In the genomic region with DNA sequence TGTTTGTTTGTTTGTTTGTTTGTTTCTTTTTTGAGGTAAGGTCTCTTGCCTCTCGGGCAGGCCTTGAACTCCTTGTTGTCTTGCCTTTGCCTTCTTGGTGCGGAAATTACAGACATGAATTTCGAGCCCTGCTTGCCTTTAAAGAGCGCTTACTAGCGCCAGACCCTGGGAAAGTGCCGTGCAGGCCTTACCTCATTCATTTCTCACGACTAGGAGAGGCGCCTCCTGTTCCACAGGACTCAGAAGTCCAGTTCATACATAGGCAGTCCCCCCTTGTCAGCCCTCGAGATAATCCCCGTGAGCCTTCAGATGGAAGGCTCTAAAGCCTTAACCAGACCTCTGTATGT, we compare ENCODE assay signal across 8 mouse cellular contexts. TPM values are rescaled to one million over a fixed set of nuclear protein-coding genes. Genes with fewer than 3 reads are reported as not detected.
A peak's percentile ranks its signal among the peaks of the same experiment; 100 is the strongest.
DNase-seq lines count a peak whose midpoint lies in the region; ATAC-seq and TF ChIP-seq lines count a peak whose summit lies in the region.

No protein-coding gene starts in this region.

- H3K4me3 ChIP-seq in heart, adult 2 months, result peak overlapping the region; percentile 89
- peak overlapping the region; percentile 98 for H3K4me3 ChIP-seq in intestine, embryonic 16.5 days (ENCODE audit: low read length)
- H3K4me3 ChIP-seq in midbrain, embryonic 16.5 days (ENCODE audit: low read depth, low read length), result peak overlapping the region; percentile 90

- ATAC-seq in intestine, embryonic 16.5 days, result no peak
- ATAC-seq in midbrain, embryonic 16.5 days, result no peak

- peaks cover 2% of the 10 kb centered on the region; the same call in 1 of the 2 replicates for H3K4me1 ChIP-seq in heart, adult 2 months (ENCODE audit: control insufficient read depth, insufficient read depth, low read length)
- H3K4me1 ChIP-seq in intestine, embryonic 16.5 days (ENCODE audit: control insufficient read depth, insufficient read depth, low read length), result peaks cover 18% of the 10 kb centered on the region
- peaks cover 17% of the 10 kb centered on the region for H3K4me1 ChIP-seq in midbrain, embryonic 16.5 days (ENCODE audit: control insufficient read depth, insufficient read depth, low read length)

- no peak for TF ChIP-seq EP300 in heart, adult 2 months (IDR thresholded peaks at IDR 0.05; ENCODE audit: insufficient read depth, low read depth, low read length)

- intact Hi-C loops in heart, adult 2 months (cut with DNase I), result loop anchor here (5.0 kb wide), 2 partner anchors 115 to 155 kb away; a partner anchor contains a TSS
- intact Hi-C loops in heart, postnatal 25 days (cut with DNase I), result no loop called here

- no peak for TF ChIP-seq CTCF in heart, adult 2 months (IDR thresholded peaks at IDR 0.05)

- no peak overlapping the region; the same call in 1 of the 2 replicates for H3K9ac ChIP-seq in heart, adult 2 months (ENCODE audit: low read depth, low read length)
- peak overlapping the region; percentile 92 for H3K9ac ChIP-seq in intestine, embryonic 16.5 days (ENCODE audit: low read depth, low read length)
- H3K9ac ChIP-seq in midbrain, embryonic 16.5 days (ENCODE audit: low read depth, low read length), result peak overlapping the region; percentile 89

- no peak for DNase-seq in heart, adult 2 months
- no peak for DNase-seq in heart, postnatal 25 days (ENCODE audit: low spot score)
- peak; percentile 52 for DNase-seq in CD4-positive helper T cell, adult 2 months (ENCODE audit: low read depth, low spot score)
- DNase-seq in embryo, embryonic 10.5 days (ENCODE audit: low spot score), result peak; percentile 68
- DNase-seq in layer of hippocampus, postnatal 25 days (ENCODE audit: extremely low spot score in 1 of 2, low spot score in 1 of 2), result no peak
- no peak for DNase-seq in ovary, postnatal 36 days (ENCODE audit: low spot score)

- H3K9me3 ChIP-seq in intestine, embryonic 16.5 days (ENCODE audit: control insufficient read depth, low read length), result no peaks in the 10 kb centered on the region
- no peaks in the 10 kb centered on the region for H3K9me3 ChIP-seq in midbrain, embryonic 16.5 days (replicated peaks; ENCODE audit: control insufficient read depth, low read length, poor library complexity, severe bottlenecking)

- H3K36me3 ChIP-seq in heart, adult 2 months (ENCODE audit: control insufficient read depth, insufficient read depth, low read length), result no peaks in the 10 kb centered on the region
- no peaks in the 10 kb centered on the region for H3K36me3 ChIP-seq in intestine, embryonic 16.5 days (ENCODE audit: control insufficient read depth, insufficient read depth, low read length)
- 0 out of 2 replicates have a peak, but pooled peaks cover 2% of the 10 kb centered on the region for H3K36me3 ChIP-seq in midbrain, embryonic 16.5 days (ENCODE audit: control insufficient read depth, insufficient read depth, low read length)

- no peaks in the 10 kb centered on the region for H3K27me3 ChIP-seq in heart, adult 2 months (ENCODE audit: control insufficient read depth, insufficient read depth, low read length)
- no peaks in the 10 kb centered on the region for H3K27me3 ChIP-seq in intestine, embryonic 16.5 days (replicated peaks; ENCODE audit: control insufficient read depth, insufficient read depth, low read length)
- H3K27me3 ChIP-seq in midbrain, embryonic 16.5 days (ENCODE audit: control insufficient read depth, insufficient read depth, low read depth, low read length), result no peaks in the 10 kb centered on the region

- under 1% methylated on average over 10 of the region's 10 CpGs for WGBS in heart, adult 2 months
- WGBS in intestine, embryonic 16.5 days, result 0% methylated on average over 10 of the region's 10 CpGs
- WGBS in midbrain, embryonic 16.5 days, result under 1% methylated on average over 10 of the region's 10 CpGs

- peak overlapping the region; percentile 78 for H3K27ac ChIP-seq in heart, adult 2 months
- H3K27ac ChIP-seq in intestine, embryonic 16.5 days (ENCODE audit: low read length), result peak overlapping the region; percentile 74
- H3K27ac ChIP-seq in midbrain, embryonic 16.5 days (ENCODE audit: low read length), result 0 out of 2 replicates have a peak overlapping the region, but pooled peaks have one; percentile 67

- H3K4me2 ChIP-seq in intestine, embryonic 16.5 days (ENCODE audit: low read depth, low read length), result peak overlapping the region; percentile 67
- H3K4me2 ChIP-seq in midbrain, embryonic 16.5 days (ENCODE audit: low read length), result peak overlapping the region; percentile 69

- peaks cover 1% of the 10 kb centered on the region for H3K79me2 ChIP-seq in heart, adult 2 months (replicated peaks; ENCODE audit: control insufficient read depth, insufficient read depth, low read length)

- TF ChIP-seq POLR2A in heart, adult 2 months (IDR thresholded peaks at IDR 0.05; ENCODE audit: insufficient read depth, low read depth, low read length), result no peak

RNA-seq across cellular contexts. Expression of a gene that starts 0.8 kb away (rescaled TPM):
- total RNA-seq in heart, adult 2 months (2021), result 10 to 100 TPM; 15.3 to 16.9 TPM
- polyA plus RNA-seq in heart, adult 2 months (2012; rRNA removed), result 15.3 and 18.4 TPM in 2 replicates
- total RNA-seq in heart, postnatal 25 days (2021), result 10 to 100 TPM; 19.6 to 20.0 TPM
- polyA plus RNA-seq in intestine, embryonic 16.5 days (2015; fragmentation: Nextera tagmentation; extraction: Ambion mirVana), result 23.6 and 26.6 TPM in 2 replicates
- polyA plus RNA-seq in midbrain, embryonic 16.5 days (2015; fragmentation: Nextera tagmentation; extraction: Ambion mirVana), result 18.9 and 19.6 TPM in 2 replicates
- total RNA-seq in layer of hippocampus, postnatal 25 days (2021), result 10 to 100 TPM; 18.7 to 22.0 TPM

RNA-seq across cellular contexts. Expression of a gene that starts 0.9 kb away (rescaled TPM):
- 10 to 100 TPM; 21.6 to 25.3 TPM for total RNA-seq in heart, adult 2 months (2021)
- 23.9 and 35.1 TPM in 2 replicates for polyA plus RNA-seq in heart, adult 2 months (2012; rRNA removed)
- total RNA-seq in heart, postnatal 25 days (2021), result 10 to 100 TPM; 23.6 to 26.3 TPM
- 38.3 and 41.2 TPM in 2 replicates for polyA plus RNA-seq in intestine, embryonic 16.5 days (2015; fragmentation: Nextera tagmentation; extraction: Ambion mirVana)
- polyA plus RNA-seq in midbrain, embryonic 16.5 days (2015; fragmentation: Nextera tagmentation; extraction: Ambion mirVana), result 38.0 and 40.9 TPM in 2 replicates
- total RNA-seq in layer of hippocampus, postnatal 25 days (2021), result 10 to 100 TPM; 24.3 to 25.7 TPM

RNA-seq across cellular contexts. Expression of a gene that starts 6.2 kb away (rescaled TPM):
- 1 to 10 TPM; 2.6 to 6.3 TPM for total RNA-seq in heart, adult 2 months (2021)
- not detected in 2 replicates for polyA plus RNA-seq in heart, adult 2 months (2012; rRNA removed)
- total RNA-seq in heart, postnatal 25 days (2021), result under 1 TPM in 1 of 2 experiments, not detected in 1; 0.91 TPM
- not detected in 2 replicates for polyA plus RNA-seq in intestine, embryonic 16.5 days (2015; fragmentation: Nextera tagmentation; extraction: Ambion mirVana)
- not detected in 2 replicates for polyA plus RNA-seq in midbrain, embryonic 16.5 days (2015; fragmentation: Nextera tagmentation; extraction: Ambion mirVana)
- total RNA-seq in layer of hippocampus, postnatal 25 days (2021), result not detected

RNA-seq across cellular contexts. Expression of a gene that starts 21.0 kb away (rescaled TPM):
- 100 to 1,000 TPM; 112 to 148 TPM for total RNA-seq in heart, adult 2 months (2021)
- 108 and 180 TPM in 2 replicates for polyA plus RNA-seq in heart, adult 2 months (2012; rRNA removed)
- total RNA-seq in heart, postnatal 25 days (2021), result 100 to 1,000 TPM in 1 of 2 experiments, 10 to 100 TPM in 1; 94.8 to 104 TPM
- polyA plus RNA-seq in intestine, embryonic 16.5 days (2015; fragmentation: Nextera tagmentation; extraction: Ambion mirVana), result 10.5 and 10.8 TPM in 2 replicates
- polyA plus RNA-seq in midbrain, embryonic 16.5 days (2015; fragmentation: Nextera tagmentation; extraction: Ambion mirVana), result 6.1 and 7.2 TPM in 2 replicates
- 10 to 100 TPM; 18.6 to 24.8 TPM for total RNA-seq in layer of hippocampus, postnatal 25 days (2021)

RNA-seq across cellular contexts. Expression of a gene that starts 46.6 kb away (rescaled TPM):
- 1 to 10 TPM; 4.6 to 6.0 TPM for total RNA-seq in heart, adult 2 months (2021)
- 7.6 and 14.7 TPM in 2 replicates for polyA plus RNA-seq in heart, adult 2 months (2012; rRNA removed)
- 1 to 10 TPM; 3.7 to 4.4 TPM for total RNA-seq in heart, postnatal 25 days (2021)
- 0.11 and 0.24 TPM in 2 replicates for polyA plus RNA-seq in intestine, embryonic 16.5 days (2015; fragmentation: Nextera tagmentation; extraction: Ambion mirVana)
- polyA plus RNA-seq in midbrain, embryonic 16.5 days (2015; fragmentation: Nextera tagmentation; extraction: Ambion mirVana), result 0.26 and 0.27 TPM in 2 replicates
- 1 to 10 TPM; 6.1 to 7.4 TPM for total RNA-seq in layer of hippocampus, postnatal 25 days (2021)

Comparison
In these comparisons a context has a peak if more than half of its experiments do, and no peak if none do; other contexts are left out.
1. DNase-seq: peak in CD4-positive helper T cell, adult 2 months (single experiment) and embryo, embryonic 10.5 days (single experiment); none in heart, adult 2 months (0 of 2), heart, postnatal 25 days (single experiment), layer of hippocampus, postnatal 25 days (0 of 2) and ovary, postnatal 36 days (single experiment).
2. Peak in every context shown above with its lines, with median percentiles within 50 percentile points of each other: H3K27ac ChIP-seq and H3K4me3 ChIP-seq.